Mouse (Mus musculus): Measurements from ENCODE around the gene Wscd1. TPM values are rescaled to one million over a fixed set of nuclear protein-coding genes. Genes with fewer than 3 reads are reported as not detected.

Wscd1 gene
- polyA plus RNA-seq, 1 experiment from 2014 or later: 0.76 TPM

GRCm38 (mm10) chr11:71770479-71770878 is 20.8 kb downstream of the Wscd1 start:
- ATAC-seq: no peak
- TF ChIP-seq CTCF (IDR thresholded peaks at IDR 0.05): no peak
- in situ Hi-C loops (cut with MboI; ENCODE audit: low pct_unique_long_range_greater_than_20kb): no loop called here
- POLR2A ChIA-PET: no interaction called here
- CTCF ChIA-PET: no interaction called here
- DNase-seq (ENCODE audit: low read depth, low spot score): no peak
- H3K27me3 ChIP-seq: no peaks in the 10 kb centered on the region

DNA sequence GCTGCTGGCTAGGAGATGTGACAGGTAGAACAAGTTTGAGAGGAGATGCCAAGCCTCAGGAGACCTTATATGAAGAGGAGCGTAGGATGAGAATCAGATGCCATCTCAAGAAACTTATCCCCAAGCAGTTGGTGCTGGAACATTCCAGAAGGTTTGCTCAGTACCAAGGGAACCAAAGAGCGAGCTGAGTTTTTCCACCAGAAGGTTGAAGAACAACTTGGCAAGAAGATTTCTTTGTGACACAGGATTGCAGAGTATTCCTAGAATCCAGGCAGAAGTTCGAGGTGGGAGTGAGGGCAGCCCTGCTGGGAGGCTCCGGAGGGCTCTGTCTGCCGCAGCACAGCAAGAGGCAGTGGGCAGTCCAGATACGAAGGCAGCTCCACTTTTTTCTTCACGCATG is 21.4 kb downstream of the Wscd1 start:
- DNase-seq (ENCODE audit: low read depth, low spot score) (no peak), ATAC-seq (no peak)
- ChIA-PET POLR2A (no interaction called here), CTCF (no interaction called here)
- in situ Hi-C loops (cut with MboI; ENCODE audit: low pct_unique_long_range_greater_than_20kb): no loop called here
- TF ChIP-seq CTCF (IDR thresholded peaks at IDR 0.05): no peak
- no peaks in the 10 kb centered on the region for H3K27me3 ChIP-seq

DNA sequence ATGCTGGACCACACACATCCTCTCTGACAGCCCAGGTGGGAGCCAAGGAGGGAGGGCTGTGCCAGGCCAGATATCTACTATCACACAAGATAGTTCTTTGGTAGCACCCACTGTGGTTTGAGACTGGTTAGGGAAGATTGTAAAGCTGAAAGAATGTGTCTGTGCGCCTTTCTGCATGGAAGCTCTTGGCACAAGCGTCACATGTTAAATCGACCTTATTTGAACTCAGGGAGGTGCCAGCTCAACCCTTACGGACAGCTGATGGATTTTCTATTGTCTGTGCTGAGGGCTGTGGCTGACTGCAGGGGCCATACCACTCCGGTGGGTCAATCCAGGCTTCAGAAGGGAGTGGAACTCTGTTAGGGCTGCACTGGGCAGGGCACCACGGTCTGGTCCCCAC is 22.3 kb downstream of the Wscd1 start:
- POLR2A ChIA-PET: no interaction called here
- DNase-seq (ENCODE audit: low read depth, low spot score) (no peak), ATAC-seq (no peak)
- H3K27me3 ChIP-seq: no peaks in the 10 kb centered on the region
- CTCF ChIA-PET: no interaction called here
- in situ Hi-C loops (cut with MboI; ENCODE audit: low pct_unique_long_range_greater_than_20kb): no loop called here
- no peak for TF ChIP-seq CTCF (IDR thresholded peaks at IDR 0.05)

DNA sequence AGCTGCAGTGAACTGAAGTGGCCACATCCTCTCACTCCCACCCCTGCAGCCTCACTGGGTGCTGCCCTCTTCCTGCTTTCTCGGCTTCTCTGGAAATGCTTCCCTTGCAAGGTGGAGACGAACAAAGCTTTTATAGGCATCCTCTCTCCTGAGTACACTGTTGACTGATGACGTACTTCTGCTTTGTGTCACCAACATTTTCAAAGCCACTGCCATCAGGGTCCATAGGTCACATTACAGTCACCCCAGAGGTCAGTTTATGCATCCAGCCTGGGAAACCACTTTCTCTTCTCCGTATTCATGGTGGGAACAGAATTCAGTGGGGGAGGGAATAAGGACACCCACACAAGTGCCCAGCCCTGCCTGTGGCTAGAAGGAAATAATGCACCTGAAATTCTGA is 23.1 kb downstream of the Wscd1 start:
- ATAC-seq (no peak), DNase-seq (ENCODE audit: low read depth, low spot score) (no peak)
- in situ Hi-C loops (cut with MboI; ENCODE audit: low pct_unique_long_range_greater_than_20kb): no loop called here
- ChIA-PET CTCF (no interaction called here), POLR2A (no interaction called here)
- TF ChIP-seq CTCF (IDR thresholded peaks at IDR 0.05): no peak
- H3K27me3 ChIP-seq: no peaks in the 10 kb centered on the region

GRCm38 (mm10) chr11:71773986-71774767 is 24.5 kb downstream of the Wscd1 start:
- no peaks in the 10 kb centered on the region for H3K27me3 ChIP-seq
- POLR2A ChIA-PET: no interaction called here
- in situ Hi-C loops (cut with MboI; ENCODE audit: low pct_unique_long_range_greater_than_20kb): no loop called here
- TF ChIP-seq CTCF (IDR thresholded peaks at IDR 0.05): no peak
- CTCF ChIA-PET: interaction anchor here (1.4 kb wide), 1 partner anchor 10 kb away, joined by 4 read pairs; no protein-coding TSS in a partner anchor
- ATAC-seq (no peak), DNase-seq (ENCODE audit: low read depth, low spot score) (no peak)

DNA sequence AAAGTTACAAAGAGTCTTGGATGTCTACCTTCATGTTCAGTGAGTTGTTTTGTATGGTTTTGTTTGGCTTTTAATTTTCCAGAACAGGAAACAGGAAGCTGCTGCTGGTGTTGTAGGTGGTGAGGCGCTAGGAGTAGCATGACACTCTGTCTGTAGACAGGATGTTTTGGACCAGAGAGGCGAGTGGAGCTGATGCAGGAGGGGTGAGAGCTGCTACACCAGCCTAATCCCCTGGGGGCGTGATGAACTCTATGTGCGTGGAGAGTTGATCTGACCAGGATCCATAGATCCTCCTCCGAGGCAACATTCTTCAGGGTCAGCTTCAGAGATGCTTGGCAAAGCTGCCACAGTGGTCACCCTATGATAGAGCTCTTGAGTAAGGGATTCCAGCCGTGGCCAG is 25.3 kb downstream of the Wscd1 start:
- H3K27me3 ChIP-seq: no peaks in the 10 kb centered on the region
- POLR2A ChIA-PET: no interaction called here
- CTCF ChIA-PET: interaction anchor here (1.4 kb wide), 1 partner anchor 10 kb away, joined by 4 read pairs; no protein-coding TSS in a partner anchor
- in situ Hi-C loops (cut with MboI; ENCODE audit: low pct_unique_long_range_greater_than_20kb): no loop called here
- TF ChIP-seq CTCF (IDR thresholded peaks at IDR 0.05): no peak
- ATAC-seq (no peak), DNase-seq (ENCODE audit: low read depth, low spot score) (no peak)

- H3K27me3 ChIP-seq: peaks cover 8% of the 10 kb centered on the region
- CTCF ChIA-PET: no interaction called here
- TF ChIP-seq CTCF (IDR thresholded peaks at IDR 0.05): no peak
- in situ Hi-C loops (cut with MboI; ENCODE audit: low pct_unique_long_range_greater_than_20kb): no loop called here
- POLR2A ChIA-PET: no interaction called here
- ATAC-seq (no peak), DNase-seq (ENCODE audit: low read depth, low spot score) (no peak)
Measured at GRCm38 (mm10) chr11:71779642-71780041, 29.9 kb downstream of the Wscd1 start.

DNA sequence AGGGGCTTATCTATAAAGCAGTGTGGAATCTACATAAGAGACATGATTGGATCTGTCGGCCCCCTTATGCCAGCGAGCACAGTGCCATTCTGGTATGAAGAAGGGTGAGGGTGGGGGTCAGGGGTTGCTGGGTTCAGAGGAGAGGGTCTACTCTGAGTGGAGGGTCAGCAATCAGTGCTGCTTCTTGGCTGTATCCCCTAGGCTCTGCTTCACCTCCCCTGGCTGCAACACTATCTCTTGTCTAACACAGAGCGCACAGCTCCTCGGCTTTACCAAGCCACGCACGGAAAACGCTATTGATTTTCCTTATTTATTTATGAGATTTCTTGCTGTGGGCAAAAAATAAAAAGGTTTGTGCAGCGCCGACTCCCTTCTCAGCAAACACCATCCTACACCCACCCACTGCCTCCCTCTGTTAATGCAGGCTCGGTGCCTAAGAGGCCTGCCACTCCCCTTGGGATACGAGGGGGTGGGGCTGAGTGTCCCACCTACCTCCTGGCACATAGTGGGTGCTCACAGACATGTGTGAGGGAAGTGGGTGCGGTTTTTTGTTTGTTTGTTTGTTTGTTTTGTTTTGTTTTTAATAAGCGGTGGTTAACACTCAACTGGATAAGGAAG is 32.1 kb downstream of the Wscd1 start:
- CTCF ChIA-PET: interaction anchor here (1.7 kb wide), 1 partner anchor 19 kb away, joined by 3 read pairs; no protein-coding TSS in a partner anchor
- DNase-seq (ENCODE audit: low read depth, low spot score): no peak
- ATAC-seq: no peak
- POLR2A ChIA-PET: no interaction called here
- TF ChIP-seq CTCF (IDR thresholded peaks at IDR 0.05): no peak
- peaks cover 12% of the 10 kb centered on the region for H3K27me3 ChIP-seq
- in situ Hi-C loops (cut with MboI; ENCODE audit: low pct_unique_long_range_greater_than_20kb): no loop called here

DNA sequence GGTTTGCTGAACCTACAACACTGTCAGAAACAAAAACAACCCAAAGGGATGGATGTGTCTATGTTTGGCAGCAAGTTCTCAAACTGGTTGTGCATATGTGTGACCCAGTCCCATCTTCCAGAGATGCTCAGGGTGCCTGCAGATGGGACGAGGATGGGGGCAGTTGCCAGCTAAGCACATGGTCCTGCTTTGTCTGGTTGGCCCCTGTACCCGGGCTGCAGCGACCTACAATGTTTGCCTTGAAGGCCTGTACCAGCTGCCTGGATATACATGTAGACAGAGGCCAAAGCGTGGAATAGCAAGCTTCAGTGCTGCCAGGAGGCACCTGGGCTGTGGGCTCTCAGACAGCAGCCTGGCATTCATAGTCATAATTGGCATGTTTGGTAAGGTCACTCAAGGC is 35.8 kb downstream of the Wscd1 start:
- H3K27me3 ChIP-seq: peaks cover 22% of the 10 kb centered on the region
- no peak for ATAC-seq
- ChIA-PET CTCF (no interaction called here), POLR2A (no interaction called here)
- DNase-seq (ENCODE audit: low read depth, low spot score): no peak
- no peak for TF ChIP-seq CTCF (IDR thresholded peaks at IDR 0.05)
- in situ Hi-C loops (cut with MboI; ENCODE audit: low pct_unique_long_range_greater_than_20kb): no loop called here

DNA sequence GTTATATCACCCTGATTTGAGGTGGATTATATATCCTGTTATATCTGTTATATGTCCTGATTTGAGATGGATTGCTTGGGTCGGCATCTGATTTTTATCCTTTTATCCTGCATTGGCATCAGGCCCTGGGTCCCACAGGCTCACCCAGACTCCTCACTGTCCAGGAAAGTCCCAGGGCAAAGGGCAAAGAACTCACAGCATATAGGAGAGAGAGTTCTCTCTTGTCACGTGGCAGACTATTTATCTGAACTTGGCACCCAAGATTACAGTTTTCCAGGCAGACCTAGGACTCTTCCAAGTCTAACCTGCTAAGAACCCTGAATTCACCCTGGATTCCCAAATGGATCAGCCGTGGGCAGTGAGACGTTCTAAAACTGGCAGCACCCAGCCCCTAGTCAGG is 38.5 kb downstream of the Wscd1 start:
- in situ Hi-C loops (cut with MboI; ENCODE audit: low pct_unique_long_range_greater_than_20kb): no loop called here
- H3K27me3 ChIP-seq: peaks cover 25% of the 10 kb centered on the region
- ATAC-seq (no peak), DNase-seq (ENCODE audit: low read depth, low spot score) (no peak)
- CTCF ChIA-PET: no interaction called here
- POLR2A ChIA-PET: no interaction called here
- TF ChIP-seq CTCF (IDR thresholded peaks at IDR 0.05): no peak

DNA sequence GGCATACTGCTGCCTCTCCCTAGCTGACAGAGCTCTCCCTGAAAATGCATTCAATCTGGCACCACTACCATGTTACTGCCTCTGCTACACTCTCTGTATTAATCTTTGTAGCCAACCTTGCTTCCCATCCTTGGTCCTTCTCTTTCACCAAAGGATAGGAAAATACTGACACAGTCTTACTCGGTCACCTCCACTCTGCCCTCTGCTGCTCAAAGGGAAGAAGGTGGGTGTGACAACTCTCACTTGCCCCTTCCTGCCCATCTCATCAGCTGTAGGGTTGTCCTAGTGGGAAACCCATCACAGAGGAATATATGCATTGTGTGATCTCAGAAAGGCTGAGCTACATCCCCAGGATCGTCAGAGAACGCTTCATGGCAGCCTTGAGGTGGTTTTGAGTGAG is 40.5 kb downstream of the Wscd1 start:
- POLR2A ChIA-PET: no interaction called here
- no peak for ATAC-seq
- TF ChIP-seq CTCF (IDR thresholded peaks at IDR 0.05): no peak
- DNase-seq (ENCODE audit: low read depth, low spot score): no peak
- peaks cover 18% of the 10 kb centered on the region for H3K27me3 ChIP-seq
- CTCF ChIA-PET: no interaction called here
- in situ Hi-C loops (cut with MboI; ENCODE audit: low pct_unique_long_range_greater_than_20kb): no loop called here

DNA sequence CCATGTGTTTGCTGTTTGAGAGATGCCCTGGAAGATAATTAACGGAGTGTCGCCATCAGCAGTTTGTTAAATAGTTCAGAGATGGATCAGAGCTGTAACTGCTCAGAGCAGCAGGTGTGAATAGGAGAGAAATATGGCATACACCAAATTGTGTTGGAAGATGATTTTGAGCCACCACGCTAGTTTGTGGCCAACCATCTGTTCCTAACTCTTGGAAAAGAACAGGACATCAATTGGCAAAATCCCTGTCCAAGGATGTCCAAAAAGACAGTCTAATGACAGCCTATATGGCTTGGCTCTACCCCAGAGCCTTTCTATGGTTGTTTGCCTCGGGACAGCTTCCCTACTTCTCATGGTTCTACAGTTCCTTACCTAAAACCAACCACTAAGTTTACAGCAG is 49.5 kb downstream of the Wscd1 start:
- in situ Hi-C loops (cut with MboI; ENCODE audit: low pct_unique_long_range_greater_than_20kb): no loop called here
- peaks cover 5% of the 10 kb centered on the region for H3K27me3 ChIP-seq
- POLR2A ChIA-PET: no interaction called here
- no peak for DNase-seq (ENCODE audit: low read depth, low spot score)
- no peak for ATAC-seq
- TF ChIP-seq CTCF (IDR thresholded peaks at IDR 0.05): no peak
- CTCF ChIA-PET: no interaction called here
